Mouse (Mus musculus) forebrain, embryonic 11.5 days (tissue): ENCODE measurements around the gene 2210016L21Rik. TPM values are rescaled to one million over a fixed set of nuclear protein-coding genes. Genes with fewer than 3 reads are reported as not detected.

ENCODE experiments used
- polyA plus RNA-seq: library from polyadenylated mRNA; unstranded; fragments of >200 nt; fragmentation: Nextera tagmentation; extraction: Ambion mirVana; gene quantifications from 2 replicates; pipeline ENCODE4 v1.2.1, GENCODE M21; 2014

2210016L21Rik gene
- polyA plus RNA-seq, 1 experiment from 2014 or later, result 51.5 TPM

Other genes starting within 250 kb of the 2210016L21Rik start
- 19.7 and 22.2 TPM in 2 replicates for gene Tchp, start 234.4 kb upstream of the 2210016L21Rik start, polyA plus RNA-seq
- 61.8 and 71.8 TPM in 2 replicates for gene Ankrd13a, start 167.5 kb upstream of the 2210016L21Rik start, polyA plus RNA-seq
- 39.3 and 41.5 TPM in 2 replicates for gene Git2, start 166.6 kb upstream of the 2210016L21Rik start, polyA plus RNA-seq
- gene 1500011B03Rik, start 118.7 kb upstream of the 2210016L21Rik start, polyA plus RNA-seq, result 133 and 149 TPM in 2 replicates
- gene 4930519G04Rik, start 88.5 kb upstream of the 2210016L21Rik start, polyA plus RNA-seq, result not detected in 2 replicates
- 0.39 and 0.40 TPM in 2 replicates for gene Gm9936, start 83.5 kb upstream of the 2210016L21Rik start, polyA plus RNA-seq
- gene Oasl2, start 45.2 kb upstream of the 2210016L21Rik start, polyA plus RNA-seq, result 1.4 and 1.5 TPM in 2 replicates
- gene Oasl1, start 18.9 kb upstream of the 2210016L21Rik start, polyA plus RNA-seq, result 0.20 TPM in 1 of 2 replicates, not detected in the other
- not detected in 2 replicates for gene Hnf1a, start 28.9 kb downstream of the 2210016L21Rik start, polyA plus RNA-seq
- 31.7 and 39.5 TPM in 2 replicates for gene Sppl3, start 69.0 kb downstream of the 2210016L21Rik start, polyA plus RNA-seq
- gene Gm10401, start 156.1 kb downstream of the 2210016L21Rik start, polyA plus RNA-seq, result 22.0 and 33.1 TPM in 2 replicates
- 30.1 and 31.5 TPM in 2 replicates for gene Acads, start 177.2 kb downstream of the 2210016L21Rik start, polyA plus RNA-seq
- 81.2 and 83.3 TPM in 2 replicates for gene Unc119b, start 192.8 kb downstream of the 2210016L21Rik start, polyA plus RNA-seq
- gene Mlec, start 216.0 kb downstream of the 2210016L21Rik start, polyA plus RNA-seq, result 56.3 and 56.4 TPM in 2 replicates